Mouse (Mus musculus): ENCODE measurements around the gene Trmt11.
A peak's percentile ranks its signal among the peaks of the same experiment; 100 is the strongest.
"Not testable (repeated sequence)": the region's sequence is repeated elsewhere in the genome, so short reads cannot be mapped to it uniquely, and the experiment has no call there.

Trmt11 gene

GRCm38 (mm10) chr10:30564651-30565050 lies 35.9 kb downstream of the Trmt11 start:
- DNase-seq (ENCODE audit: extremely low read depth, low read depth, low spot score), result no peak

- peak; percentile 90 for DNase-seq (ENCODE audit: extremely low read depth, low read depth, low spot score)
Observed at GRCm38 (mm10) chr10:30555686-30556578, 44.6 kb downstream of the Trmt11 start.

GRCm38 (mm10) chr10:30552377-30552776 lies 48.2 kb downstream of the Trmt11 start:
- DNase-seq (ENCODE audit: extremely low read depth, low read depth, low spot score), result no peak

- DNase-seq (ENCODE audit: extremely low read depth, low read depth, low spot score), result no peak
Observed at GRCm38 (mm10) chr10:30549974-30550373, 50.6 kb downstream of the Trmt11 start.

GRCm38 (mm10) chr10:30538538-30538815 lies 62.1 kb downstream of the Trmt11 start:
- DNase-seq (ENCODE audit: extremely low read depth, low read depth, low spot score), result no peak

GRCm38 (mm10) chr10:30537734-30538537 lies 62.6 kb downstream of the Trmt11 start:
- DNase-seq (ENCODE audit: extremely low read depth, low read depth, low spot score), result no peak

- not testable (repeated sequence) for DNase-seq (ENCODE audit: extremely low read depth, low read depth, low spot score)
Observed at GRCm38 (mm10) chr10:30535930-30536329, 64.6 kb downstream of the Trmt11 start.

- no peak for DNase-seq (ENCODE audit: extremely low read depth, low read depth, low spot score)
Observed at GRCm38 (mm10) chr10:30527122-30527521, 73.4 kb downstream of the Trmt11 start.

- no peak for DNase-seq (ENCODE audit: extremely low read depth, low read depth, low spot score)
Observed at GRCm38 (mm10) chr10:30521727-30522126, 78.8 kb downstream of the Trmt11 start.

GRCm38 (mm10) chr10:30519143-30519542 lies 81.4 kb downstream of the Trmt11 start:
- no peak for DNase-seq (ENCODE audit: extremely low read depth, low read depth, low spot score)

- DNase-seq (ENCODE audit: extremely low read depth, low read depth, low spot score), result no peak
Observed at GRCm38 (mm10) chr10:30517224-30517623, 83.3 kb downstream of the Trmt11 start.

GRCm38 (mm10) chr10:30516771-30517170 lies 83.8 kb downstream of the Trmt11 start:
- no peak for DNase-seq (ENCODE audit: extremely low read depth, low read depth, low spot score)

GRCm38 (mm10) chr10:30504736-30505135 lies 95.8 kb downstream of the Trmt11 start:
- no peak for DNase-seq (ENCODE audit: extremely low read depth, low read depth, low spot score)

- DNase-seq (ENCODE audit: extremely low read depth, low read depth, low spot score), result no peak
Observed at GRCm38 (mm10) chr10:30503168-30503567, 97.4 kb downstream of the Trmt11 start.

- no peak for DNase-seq (ENCODE audit: extremely low read depth, low read depth, low spot score)
Observed at GRCm38 (mm10) chr10:30502718-30503117, 97.8 kb downstream of the Trmt11 start.

GRCm38 (mm10) chr10:30498223-30498622 lies 102.3 kb downstream of the Trmt11 start:
- DNase-seq (ENCODE audit: extremely low read depth, low read depth, low spot score), result not testable (repeated sequence)

Data from fat pad, adult 2 months (tissue).